20 mouse cellular contexts compared by ENCODE assay signal in genomic region chr11:86809828-86810227, GRCm38 (mm10).
"Had no signal": no experiment of that assay in that cellular context is flagged by ENCODE, and none has a peak within 500 bp of the region (broad histone marks: within the 10 kb centered on the region; RNA-seq: fewer than 3 reads in every experiment).

No protein-coding gene starts in this region.

- H3K4me2 ChIP-seq: liver, embryonic 15.5 days; lung, embryonic 15.5 days; midbrain, embryonic 11.5 days; neural tube, embryonic 12.5 days had no signal

- DNase-seq: lung, adult 2 months; lung, postnatal 14 days; lung, postnatal 36 days; midbrain, embryonic 14.5 days; right cerebral cortex, postnatal 14 days; right cerebral cortex, postnatal 4 days; spleen, adult 18-20 months; thymus, adult 18-20 months; thymus, postnatal 14 days; thymus, postnatal 36 days had no signal

- H3K4me3 ChIP-seq: liver, embryonic 15.5 days; lung, embryonic 15.5 days; myocyte; neural tube, embryonic 12.5 days had no signal

- H3K36me3 ChIP-seq: liver, embryonic 15.5 days; neural tube, embryonic 12.5 days had no signal

- H3K9ac ChIP-seq: liver, embryonic 15.5 days; liver, postnatal 0 days; lung, embryonic 15.5 days; neural tube, embryonic 12.5 days had no signal

- H3K9me3 ChIP-seq: liver, embryonic 15.5 days; lung, embryonic 15.5 days; megakaryocyte, embryonic 14.5 days; neural tube, embryonic 12.5 days had no signal

- ATAC-seq: lung, postnatal 0 days; midbrain, embryonic 16.5 days had no signal

- H3K27me3 ChIP-seq: liver, embryonic 15.5 days; lung, embryonic 15.5 days; neural tube, embryonic 12.5 days had no signal

- H3K4me1 ChIP-seq: neural tube, embryonic 12.5 days had no signal

- H3K27ac ChIP-seq: liver, embryonic 15.5 days; lung, embryonic 15.5 days; macrophage; neural tube, embryonic 12.5 days had no signal
